Mouse (Mus musculus) 3134 (cell line): ENCODE results near the gene Mfsd2a.

Experiments used
- DNase-seq: peaks from one replicate; pipeline ENCODE4 v3.0.0-alpha.2; 2011; ENCODE audit warnings: low spot score; ENCODE audit not compliant: insufficient read length; ENCODE audit errors: extremely low read depth

Mfsd2a gene

DNA sequence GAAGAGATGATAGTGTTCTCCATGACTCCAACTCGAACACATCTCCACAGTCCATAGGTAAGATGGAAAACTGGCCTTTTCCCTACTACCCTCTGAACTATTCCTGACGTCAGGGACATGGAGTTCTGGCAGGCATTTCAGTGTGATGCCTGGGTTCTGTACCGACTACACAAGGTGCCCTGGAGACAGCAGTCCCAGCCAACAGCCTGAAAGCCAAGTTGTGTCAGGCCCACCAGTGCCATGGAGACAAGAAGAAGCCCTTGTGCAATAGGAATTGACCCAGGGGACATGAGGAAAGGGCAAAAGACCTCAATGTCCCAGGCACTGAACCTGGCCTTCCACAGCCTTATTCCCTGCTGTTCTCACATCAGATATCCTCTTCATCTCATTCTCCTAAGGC lies 18.8 kb upstream of the Mfsd2a start:
- DNase-seq = no peak

DNA sequence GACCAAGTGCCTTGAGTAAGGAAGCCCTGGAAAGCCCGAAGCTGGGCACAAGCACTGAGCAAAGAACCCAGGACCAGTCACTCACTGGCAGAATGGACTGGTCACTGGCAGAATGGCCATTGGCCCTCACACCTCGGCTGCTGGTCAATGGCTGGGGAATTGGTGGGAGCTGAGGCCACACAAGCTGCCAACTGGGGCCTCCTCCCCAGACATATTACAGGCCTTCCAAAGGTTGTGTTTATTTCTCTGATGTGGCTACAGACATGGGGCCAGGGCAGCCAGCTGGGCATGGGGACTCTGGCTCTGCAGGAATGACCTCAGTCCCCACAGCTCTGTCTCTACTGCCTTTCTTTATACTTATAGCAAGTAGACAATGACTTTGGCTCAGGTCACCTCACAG lies 17.9 kb upstream of the Mfsd2a start:
- DNase-seq = no peak

DNA sequence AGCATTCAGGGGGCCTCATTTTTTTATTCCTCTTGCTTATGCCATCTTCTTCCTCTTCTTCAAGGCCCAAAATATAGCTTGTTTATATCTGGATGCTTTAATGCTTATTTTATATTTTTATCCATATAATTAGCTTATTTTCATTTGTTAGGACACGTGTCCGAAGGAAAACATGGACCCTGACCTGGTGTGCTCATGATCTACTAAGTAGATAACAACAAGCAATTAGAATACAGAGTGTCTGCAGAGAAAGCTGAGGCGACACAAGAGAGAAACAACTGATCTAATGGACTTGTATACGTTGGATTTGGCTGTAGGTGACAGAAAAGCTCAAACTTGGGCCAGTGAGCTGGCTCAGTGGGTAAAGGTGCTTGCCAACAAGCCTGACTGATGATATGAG lies 15.9 kb upstream of the Mfsd2a start:
- no peak for DNase-seq

DNA sequence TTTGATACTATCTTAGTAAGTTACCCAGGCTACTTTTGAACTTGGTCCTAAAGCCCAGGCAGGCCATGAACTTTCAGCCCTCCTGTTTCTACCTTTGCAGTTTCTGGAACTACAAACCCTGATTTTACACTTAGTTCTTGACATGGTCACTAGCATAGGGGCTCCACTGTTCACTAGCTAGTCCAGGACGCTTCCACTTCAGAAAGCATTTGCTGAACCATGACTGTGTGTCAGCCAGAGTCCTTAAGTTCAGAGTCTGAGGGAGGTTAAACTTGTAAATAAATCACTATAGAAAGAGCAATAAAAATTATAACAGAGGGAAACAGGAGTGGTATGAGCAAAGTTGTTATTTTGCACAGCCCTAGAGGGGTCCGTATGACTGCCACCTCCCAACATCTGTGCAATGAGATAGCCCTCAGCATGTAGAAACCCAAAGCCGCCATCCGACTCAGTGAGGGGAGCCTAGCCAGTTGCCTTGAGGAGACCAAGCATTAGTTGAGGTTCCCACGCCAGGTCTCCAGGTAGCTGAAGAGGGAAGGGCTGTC lies 14.1 kb upstream of the Mfsd2a start:
- no peak for DNase-seq

DNA sequence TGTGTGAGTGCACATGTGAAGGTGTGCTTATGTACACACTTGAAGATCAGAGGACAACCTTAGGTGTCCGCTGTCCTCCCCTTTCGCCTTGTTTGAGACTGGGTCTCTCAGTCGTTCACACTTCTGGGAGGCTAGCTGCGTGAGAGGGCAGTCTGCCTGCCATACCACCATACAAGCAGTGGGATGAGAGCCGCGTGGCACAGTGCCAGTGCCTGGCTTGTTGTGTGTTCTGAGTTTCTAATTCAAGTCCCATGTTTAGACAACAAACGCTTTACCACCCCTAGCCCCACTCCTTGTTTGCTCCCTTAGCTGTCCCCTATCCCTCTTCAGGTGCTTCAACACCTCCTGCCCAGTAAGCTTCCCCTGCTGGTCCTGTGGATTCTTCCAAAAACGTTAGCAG lies 11.1 kb upstream of the Mfsd2a start:
- DNase-seq = no peak

DNA sequence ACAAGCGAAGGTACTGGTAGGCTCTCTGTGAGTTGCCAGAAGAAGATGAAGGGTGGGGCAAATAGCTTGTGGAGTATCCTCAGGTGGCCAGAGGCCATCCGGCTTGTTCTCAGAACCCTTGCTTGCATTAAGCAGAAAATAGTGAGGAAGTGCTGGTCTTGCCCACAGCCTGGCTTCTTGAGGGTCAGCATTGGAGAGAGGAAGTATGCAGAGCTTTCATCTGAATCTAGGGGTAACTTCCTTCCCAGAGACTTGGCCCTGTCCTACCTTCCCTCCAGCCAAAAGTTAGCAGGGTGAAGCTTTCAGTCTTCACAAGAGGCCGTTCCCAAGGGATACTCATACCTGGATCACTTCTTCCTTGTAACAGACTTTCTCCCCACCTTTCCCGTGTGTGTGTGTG lies 10.7 kb upstream of the Mfsd2a start:
- DNase-seq = no peak

DNA sequence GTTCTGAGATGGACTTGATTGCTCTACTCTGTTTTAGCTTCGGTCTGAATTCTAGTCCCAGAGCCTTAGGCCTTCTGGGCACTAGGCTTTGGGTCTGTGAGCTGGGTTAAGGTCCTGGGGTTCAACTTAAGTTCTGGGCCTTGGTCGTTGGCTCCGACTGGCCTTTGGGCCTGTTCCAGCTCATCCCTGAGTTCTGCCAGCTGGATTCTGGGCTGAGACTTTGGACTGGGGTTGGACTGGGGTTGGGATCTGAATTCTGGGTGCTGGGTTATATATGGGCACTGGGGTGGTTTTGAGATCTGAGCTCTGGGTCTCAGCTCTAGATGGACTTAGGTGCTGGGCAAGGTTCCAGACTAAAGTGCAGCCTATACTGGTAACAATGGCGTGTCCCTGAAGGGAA lies 10.2 kb upstream of the Mfsd2a start:
- DNase-seq = no peak

DNA sequence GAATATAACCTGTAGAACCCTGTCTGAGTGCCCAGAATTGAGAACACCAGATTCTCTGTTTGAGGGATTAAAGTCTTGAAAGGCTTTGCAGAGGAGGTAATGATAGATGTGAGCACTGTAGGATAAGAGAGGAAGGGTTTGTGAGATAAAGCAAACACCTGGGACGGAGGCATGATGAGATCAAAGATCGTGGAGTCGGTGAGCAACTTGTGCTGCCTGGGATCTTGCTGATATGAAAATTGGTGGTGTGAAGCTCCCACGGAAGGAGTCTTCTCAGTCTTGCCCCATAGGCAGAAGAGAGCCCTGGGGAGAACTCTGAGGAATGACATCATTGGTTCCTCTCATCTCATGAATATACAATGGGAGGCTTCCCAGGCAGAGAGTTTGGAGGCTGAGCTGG lies 7.1 kb upstream of the Mfsd2a start:
- DNase-seq = no peak

DNA sequence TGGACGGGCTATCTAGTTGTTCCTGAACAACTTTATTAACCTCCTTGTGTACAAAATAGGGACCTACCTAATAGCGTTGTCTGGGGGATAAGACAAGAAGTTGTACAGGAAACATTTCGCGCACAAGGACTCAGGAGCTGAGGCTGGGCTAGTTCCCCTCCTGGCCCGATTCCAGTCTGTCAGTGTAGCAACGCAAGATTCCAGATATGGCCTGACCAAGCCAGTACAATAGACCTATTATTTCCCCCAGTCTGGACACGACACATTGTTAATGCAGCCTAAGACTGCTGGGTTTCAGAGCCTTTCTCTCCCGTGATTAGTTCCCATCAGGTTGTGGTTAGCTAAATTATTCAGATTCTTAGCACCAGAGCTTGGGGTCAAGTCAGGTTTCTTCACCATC lies 1.8 kb upstream of the Mfsd2a start:
- no peak for DNase-seq

DNA sequence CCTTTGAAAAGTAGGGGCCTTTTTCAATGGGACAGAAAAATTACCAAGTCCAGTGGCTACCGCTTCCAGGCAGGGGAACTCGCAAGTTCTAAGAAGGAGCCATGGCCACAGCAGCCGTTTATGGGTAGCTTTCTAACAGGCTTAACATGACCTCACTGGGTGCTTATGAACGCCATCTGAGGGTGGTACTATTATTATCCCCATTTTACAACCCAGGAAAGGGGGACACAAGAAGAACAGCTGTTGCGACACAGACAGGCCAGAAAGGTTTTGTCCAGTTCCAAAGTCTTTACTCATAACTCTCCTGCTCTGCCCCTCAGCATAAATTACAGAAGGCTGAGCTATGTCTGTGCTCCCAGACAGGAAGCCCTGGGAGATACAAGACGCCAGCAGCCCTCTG lies 601 bp upstream of the Mfsd2a start:
- DNase-seq = no peak

DNA sequence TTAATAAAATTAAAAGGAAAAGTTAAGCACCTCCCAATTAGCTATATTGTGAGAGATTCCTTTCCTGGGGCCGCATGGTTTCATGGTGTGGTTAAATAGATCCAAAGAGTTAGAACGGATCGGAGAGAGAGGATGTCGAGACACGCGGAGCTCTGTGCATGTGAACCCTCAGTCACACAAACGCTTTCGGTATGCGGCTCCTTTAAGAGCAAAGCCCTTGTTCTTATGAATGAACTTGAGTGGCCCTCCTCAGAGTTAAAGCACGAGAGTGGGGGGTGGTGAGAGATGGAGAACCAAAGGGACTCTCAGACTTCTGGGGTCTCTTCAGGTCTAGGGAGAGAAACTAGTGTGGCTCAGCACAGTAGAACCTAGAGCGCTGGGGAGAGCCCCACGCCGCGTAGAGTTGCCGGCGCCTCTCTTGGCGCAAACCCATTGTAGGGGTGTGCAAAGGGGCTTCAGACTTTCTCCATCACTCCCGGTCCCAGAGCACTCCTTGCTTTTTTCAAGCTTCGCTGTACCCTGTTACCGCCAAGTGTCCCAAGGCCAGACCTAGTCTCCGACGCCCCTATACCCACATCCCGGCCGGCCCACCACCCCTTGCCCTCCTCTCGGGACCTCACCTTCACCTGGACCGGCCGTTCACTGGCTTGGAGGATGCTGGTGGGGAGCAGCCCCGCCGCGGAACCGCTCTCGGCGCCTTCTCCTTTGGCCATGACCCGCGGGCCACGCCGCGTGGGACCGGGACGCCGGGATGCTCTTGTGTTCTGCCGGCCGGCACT lies 478 bp downstream of the Mfsd2a start:
- no peak for DNase-seq

DNA sequence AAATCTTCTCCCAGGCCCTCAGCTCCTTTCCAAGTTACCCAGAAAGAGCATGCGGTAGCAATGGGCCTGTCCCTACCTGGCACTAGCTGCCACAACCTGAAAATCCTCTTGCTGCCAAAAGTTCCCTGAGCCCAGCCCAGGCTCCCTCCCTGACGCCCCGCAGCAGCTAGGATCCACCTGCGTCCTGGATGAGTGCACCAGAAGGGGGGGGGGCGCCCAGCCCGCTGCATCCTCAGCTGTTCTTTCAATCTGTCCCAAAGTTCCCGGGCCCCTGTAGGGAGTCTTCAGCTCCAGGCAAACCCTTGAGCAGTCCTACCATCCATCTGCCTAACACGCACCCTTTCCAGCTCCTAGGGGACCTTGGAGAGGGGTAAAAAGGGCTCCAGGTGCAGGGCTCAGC lies 1.2 kb downstream of the Mfsd2a start:
- no peak for DNase-seq

DNA sequence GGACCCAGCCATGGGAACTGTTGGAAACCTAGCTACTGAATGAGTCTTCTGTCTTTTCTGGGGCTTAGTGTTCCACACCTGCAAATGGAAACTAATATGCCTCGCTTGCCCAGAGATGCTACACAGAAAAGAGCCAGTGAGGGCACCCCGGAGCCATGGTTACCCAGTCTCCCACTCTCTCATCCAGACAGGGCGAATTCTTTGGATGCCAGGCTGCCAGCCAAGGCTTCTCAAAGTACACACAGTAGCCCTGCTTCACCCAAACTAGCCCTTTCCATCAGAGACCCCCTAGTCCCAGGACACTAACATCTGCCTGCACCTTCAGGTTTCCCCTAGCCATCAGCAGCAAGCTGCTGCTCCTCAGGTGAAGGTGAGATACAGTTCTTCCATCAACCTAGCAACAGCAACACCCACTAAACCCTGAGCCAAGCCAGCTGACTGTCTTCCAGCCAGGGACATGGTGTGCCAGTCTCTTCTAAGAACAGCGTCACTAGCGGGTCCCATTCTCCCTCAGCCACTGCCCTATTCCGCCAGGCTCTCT lies 2.4 kb downstream of the Mfsd2a start:
- DNase-seq = no peak

DNA sequence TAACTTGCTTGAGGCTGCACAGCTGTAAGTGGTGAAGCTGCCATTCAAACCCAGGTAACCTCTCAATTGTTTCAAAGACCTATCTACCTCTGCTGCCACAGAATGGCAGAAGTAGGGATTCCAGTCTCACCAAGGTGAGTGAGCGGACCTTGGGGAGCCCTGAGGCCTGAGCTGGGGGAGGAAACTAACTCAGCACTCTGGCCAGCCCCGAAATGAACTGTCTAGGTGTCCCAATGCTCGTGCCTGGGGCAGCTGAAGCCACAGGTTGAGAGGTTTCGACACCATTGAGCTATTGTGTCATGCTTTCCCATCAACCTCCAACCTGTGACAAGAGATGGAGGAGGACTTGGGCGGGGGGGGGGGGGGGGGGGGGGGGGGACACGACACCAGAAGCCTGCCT lies 4.7 kb downstream of the Mfsd2a start:
- no peak for DNase-seq

DNA sequence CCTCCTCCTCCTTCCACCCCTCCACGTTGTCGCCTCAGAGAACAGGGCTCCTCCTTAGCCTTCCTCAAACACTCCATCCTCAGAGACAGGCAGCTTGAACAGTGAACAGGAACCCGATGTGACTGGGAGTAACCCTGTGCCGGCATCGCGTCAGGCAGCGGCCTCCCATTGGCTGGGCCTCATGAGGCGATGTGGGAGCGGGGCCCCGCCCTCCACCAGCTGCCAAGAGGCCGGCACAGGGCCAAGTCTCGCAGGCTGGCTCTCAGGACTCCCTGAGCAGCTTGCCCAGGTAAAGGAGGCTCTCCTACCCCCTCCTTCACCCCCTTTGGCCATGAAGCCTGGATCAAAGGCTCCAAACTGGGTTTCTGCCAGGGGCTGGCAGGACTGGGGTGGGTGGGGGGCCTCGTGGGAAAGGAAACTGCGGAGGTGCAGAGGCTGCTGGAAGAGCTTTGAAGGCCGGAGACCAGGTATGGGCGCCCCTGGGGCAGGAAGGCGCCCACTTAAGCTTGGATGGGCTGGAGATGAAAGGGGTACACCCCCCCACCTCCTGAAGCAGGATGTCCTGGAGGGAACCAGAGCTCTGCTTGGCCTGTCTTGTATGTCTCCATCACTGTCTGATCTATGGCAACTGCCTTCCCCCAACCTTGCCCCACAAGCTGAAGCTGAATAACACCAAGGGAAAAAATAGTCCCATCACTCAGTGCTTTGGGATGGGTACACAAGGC lies 5.4 kb downstream of the Mfsd2a start:
- DNase-seq = peak; percentile 89

DNA sequence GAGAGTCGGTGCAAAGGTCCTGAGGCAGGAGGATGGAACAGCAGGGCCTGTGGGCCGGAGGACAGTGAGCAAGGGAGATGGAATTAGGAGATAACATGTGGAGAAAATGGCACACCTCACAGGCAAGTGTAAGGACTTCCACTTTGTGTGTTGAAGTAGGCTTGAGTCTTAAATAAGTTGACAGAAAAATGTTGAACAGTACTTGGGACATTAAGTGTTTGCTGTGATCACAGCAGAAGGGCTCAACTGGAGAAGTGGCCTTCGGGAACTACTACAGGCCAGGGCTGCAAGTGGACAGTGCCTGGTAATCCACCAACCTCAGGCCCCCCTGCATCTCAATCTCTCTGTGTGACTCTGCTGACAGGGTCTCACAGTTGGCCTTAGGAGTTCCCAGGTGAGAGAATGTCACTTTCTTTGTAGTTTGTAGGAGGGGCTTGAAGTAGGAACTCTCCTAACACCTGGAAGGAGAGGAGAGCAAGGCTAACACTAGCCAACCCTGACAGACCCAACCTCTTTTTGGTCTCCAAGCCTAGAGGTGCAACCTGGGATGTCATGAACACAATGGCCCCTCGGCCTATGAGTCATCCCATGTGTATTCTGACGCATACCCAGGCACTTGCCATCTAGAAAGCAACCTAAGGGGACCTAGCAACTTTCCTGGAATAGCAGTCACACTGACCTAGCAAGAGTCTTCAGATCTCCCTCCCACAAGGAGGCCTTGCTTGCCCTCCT lies 6.1 kb downstream of the Mfsd2a start:
- no peak for DNase-seq

DNA sequence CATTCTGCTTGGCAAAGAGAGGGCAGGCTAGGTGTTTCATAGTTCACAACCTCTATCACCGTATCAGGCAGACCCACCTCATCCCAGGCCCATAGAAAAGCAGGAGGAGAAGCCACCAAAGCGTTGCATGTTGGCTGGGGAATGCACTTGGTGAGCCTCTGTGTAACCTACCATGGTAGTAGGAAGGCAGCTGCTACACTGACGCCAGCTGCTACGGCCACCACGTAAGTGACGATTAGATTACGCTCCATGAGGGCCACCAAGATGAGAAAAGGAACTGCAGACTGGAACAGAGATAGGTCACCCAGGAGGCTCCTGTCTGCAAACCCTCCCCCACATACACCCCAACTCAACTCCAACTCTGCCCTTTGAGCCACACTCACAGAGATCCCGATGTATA lies 11.9 kb downstream of the Mfsd2a start:
- DNase-seq = no peak

DNA sequence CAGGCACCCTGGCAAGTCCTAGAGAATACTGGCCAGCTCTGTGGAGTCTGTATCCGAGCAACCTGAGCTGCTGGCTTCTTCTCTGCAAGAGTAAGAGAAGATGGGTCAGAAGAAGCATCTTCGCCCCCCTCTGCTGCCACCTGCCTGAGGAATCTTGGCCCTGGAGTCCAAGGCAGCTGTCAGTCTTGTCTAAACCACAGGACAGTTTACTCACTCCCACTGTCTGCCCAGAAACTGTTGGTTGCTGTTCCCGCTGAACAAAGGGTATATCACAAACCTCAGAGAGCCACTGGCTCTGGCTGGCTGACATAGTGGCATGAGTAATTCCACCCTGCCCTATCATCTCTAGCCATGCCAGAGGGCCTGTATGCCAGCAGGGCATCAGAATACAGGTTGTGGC lies 13.8 kb downstream of the Mfsd2a start:
- DNase-seq = peak; percentile 53

DNA sequence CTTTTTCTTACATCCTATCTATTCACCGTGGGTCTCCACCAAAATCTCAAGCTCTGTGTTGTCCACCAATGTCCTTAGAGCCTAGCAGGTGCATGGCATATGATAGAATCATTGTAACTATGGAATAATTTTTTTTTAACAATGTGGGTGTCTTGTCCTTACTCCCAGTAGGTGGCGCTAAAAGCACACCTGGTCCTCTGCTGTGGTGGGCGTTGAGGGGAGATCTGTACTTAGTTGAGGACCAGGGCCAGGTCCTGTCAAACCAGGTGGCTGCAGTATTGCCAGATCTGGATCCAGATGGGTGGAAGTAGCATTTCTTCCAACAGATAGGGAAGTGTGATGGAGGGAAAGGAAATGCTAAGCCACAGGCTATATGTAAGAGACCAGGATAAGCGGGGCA lies 16.6 kb downstream of the Mfsd2a start:
- DNase-seq = no peak

DNA sequence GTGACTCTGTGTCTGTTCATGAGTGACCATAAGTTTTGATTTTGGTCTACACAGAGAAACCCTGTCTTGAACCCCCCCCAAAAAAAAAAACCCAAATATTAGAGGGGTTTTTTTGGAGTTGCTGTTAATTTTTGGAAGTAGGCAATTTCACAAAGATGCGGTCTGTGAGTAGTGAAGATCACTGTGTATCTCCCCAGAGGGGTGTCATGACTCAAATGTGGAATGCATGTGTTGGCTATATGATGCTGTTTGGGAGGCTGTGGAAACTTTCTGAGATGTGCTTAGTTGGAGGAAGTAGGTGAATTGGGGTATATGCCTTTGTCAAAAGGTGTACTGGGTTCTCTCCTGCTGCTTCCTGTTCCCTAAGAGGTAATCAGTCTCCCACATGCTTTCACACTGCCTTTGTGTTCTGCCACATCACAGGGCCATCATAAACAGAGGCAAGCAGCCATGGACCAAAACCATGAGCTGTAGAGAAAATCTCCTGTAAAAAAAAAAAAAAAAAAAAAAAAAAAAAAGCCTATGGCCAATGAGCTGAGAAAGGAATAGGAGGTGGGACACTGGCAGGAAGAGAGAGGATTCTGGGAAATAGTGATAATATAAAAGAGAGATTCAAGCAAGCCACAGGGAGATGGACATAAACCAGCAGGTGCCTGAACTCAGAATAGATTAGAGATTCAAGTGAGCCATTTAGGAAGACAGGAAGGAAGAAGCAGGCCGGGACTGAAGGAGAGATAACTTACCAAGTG lies 21.8 kb downstream of the Mfsd2a start:
- DNase-seq = no peak

DNA sequence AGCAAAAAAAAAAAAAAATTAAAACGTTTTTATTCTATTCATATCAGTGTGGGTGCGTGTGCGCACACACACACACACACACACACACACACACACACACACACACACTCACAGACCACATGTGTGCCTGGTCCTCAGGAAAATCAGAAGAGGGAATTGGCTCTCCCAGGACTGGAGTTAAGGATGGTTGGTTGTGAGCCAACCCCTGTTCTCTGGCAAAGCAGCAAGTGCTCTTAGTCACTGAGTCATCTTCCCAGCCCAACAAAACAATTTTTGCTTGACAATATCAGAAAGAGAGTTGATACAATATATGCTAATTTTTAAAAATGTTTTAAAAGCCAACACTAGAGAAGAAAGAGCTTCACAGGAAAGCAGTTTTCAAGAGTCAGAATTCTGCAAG lies 23.5 kb downstream of the Mfsd2a start:
- DNase-seq = no peak
